Mouse (Mus musculus): ENCODE measurements around the gene Exo5. TPM values are rescaled to one million over a fixed set of nuclear protein-coding genes. Genes with fewer than 3 reads are reported as not detected.

Gene Exo5
- total and polyA plus RNA-seq, 3 experiments, result 18.1 to 20.6 TPM; not detected in 1

DNA sequence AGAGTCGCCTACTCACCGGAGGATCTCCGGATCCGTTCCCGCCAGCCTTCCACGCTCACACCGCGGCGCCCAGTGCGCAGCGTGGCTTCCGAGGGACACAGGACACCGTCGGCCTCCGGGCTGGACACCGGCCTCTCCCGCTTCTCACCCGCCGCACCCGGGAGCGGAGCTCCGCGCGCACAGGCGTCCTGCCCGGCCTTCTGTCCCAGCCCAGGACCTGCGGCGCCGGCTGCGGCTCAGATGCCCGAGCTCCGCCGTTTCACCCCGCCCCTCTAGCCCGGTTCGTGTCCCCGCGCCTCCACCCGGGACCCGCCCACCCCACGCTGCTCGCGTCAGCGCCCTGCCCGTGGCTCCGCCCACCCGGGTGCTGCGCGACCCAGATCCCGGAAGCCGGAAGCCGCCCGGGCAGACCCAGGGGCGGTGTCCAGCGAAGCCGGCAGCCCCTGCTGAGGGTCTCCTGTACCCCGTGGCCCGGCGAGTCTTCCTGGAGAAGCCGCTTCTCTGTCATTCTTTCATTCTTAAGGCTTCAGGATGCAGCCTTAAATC, 26.7 kb upstream of the Exo5 start, which contains the start of gene Zfp69:
Zfp69 (minus strand) TSS at position 272 of the 546 bp plus-strand sequence.
- peaks cover 0 to 7% of the 10 kb centered on the region in 2 experiments; a peak in 2 of 4 replicates for H3K36me3 ChIP-seq (ENCODE audit: control insufficient read depth in 1 of 2, insufficient read depth in 2 of 2, low read length in 2 of 2)
- H3K27me3 ChIP-seq (ENCODE audit: control insufficient read depth in 1 of 2, insufficient read depth in 2 of 2, low read length in 2 of 2), result no peaks in the 10 kb centered on the region
- H3K9ac ChIP-seq (ENCODE audit: control insufficient read depth, low read depth, low read length, poor library complexity, severe bottlenecking), result peak within 1 kb of the TSS; percentile 81
- no peaks in the 10 kb centered on the region for H3K9me3 ChIP-seq (replicated peaks; ENCODE audit: insufficient read depth, low read length)
- peaks cover 4 to 15% of the 10 kb centered on the region in 2 experiments for H3K4me1 ChIP-seq (ENCODE audit: control insufficient read depth in 1 of 2, insufficient read depth in 2 of 2, low read length in 2 of 2)
- DNase-seq (ENCODE audit: low read depth, low spot score), result peak; percentile 91
- peak within 1 kb of the TSS; percentile 96 for H3K27ac ChIP-seq (ENCODE audit: control insufficient read depth, low read depth, low read length)
- peak within 1 kb of the TSS; percentile 85 to 89 for H3K4me3 ChIP-seq (ENCODE audit: control insufficient read depth in 1 of 2, insufficient read depth in 1 of 2, low read depth in 2 of 2, low read length in 2 of 2)
- H3K79me2 ChIP-seq (ENCODE audit: control insufficient read depth, insufficient read depth, low read length, poor library complexity), result no peaks in the 10 kb centered on the region; the same call in 1 of the 2 replicates
- TF ChIP-seq ZMIZ1 (IDR thresholded peaks at IDR 0.05; ENCODE audit: low read depth, low read length), result peak; percentile 87
- no peak for TF ChIP-seq ZC3H11A (IDR thresholded peaks at IDR 0.05; ENCODE audit: low read depth, low read length)
- TF ChIP-seq NELFE (IDR thresholded peaks at IDR 0.05; ENCODE audit: low read depth, low read length), result peak; percentile 93
- TF ChIP-seq MXI1 (IDR thresholded peaks at IDR 0.05; ENCODE audit: low read depth, low read length), result peak; percentile 68; the same call in 1 of the 2 replicates
- no peak for TF ChIP-seq CTCF (IDR thresholded peaks at IDR 0.05 in 2 of 3, conservative IDR thresholded peaks at IDR 0.05 in 1 of 3; ENCODE audit: control insufficient read depth in 1 of 3, insufficient read depth in 1 of 3, low read depth in 2 of 3, low read length in 3 of 3, poor library complexity in 1 of 3, severe bottlenecking in 1 of 3)
- TF ChIP-seq E2F4 (IDR thresholded peaks at IDR 0.05; ENCODE audit: borderline replicate concordance, low read depth, low read length), result no peak
- TF ChIP-seq POLR2AphosphoS5 (IDR thresholded peaks at IDR 0.05; ENCODE audit: borderline replicate concordance, low read depth, low read length), result no peak
- no peak for TF ChIP-seq MYB (IDR thresholded peaks at IDR 0.05; ENCODE audit: low read depth, low read length)
- peak; percentile 97 for TF ChIP-seq ELF1 (IDR thresholded peaks at IDR 0.05; ENCODE audit: low read depth, low read length)
- peak; percentile 55 for TF ChIP-seq MAX (IDR thresholded peaks at IDR 0.05; ENCODE audit: low read length)
- TF ChIP-seq GATA1 (IDR thresholded peaks at IDR 0.05; ENCODE audit: low read depth, low read length), result no peak
- no peak for TF ChIP-seq GABPA (IDR thresholded peaks at IDR 0.05; ENCODE audit: low read depth, low read length)
- no peak for TF ChIP-seq CHD2 (IDR thresholded peaks at IDR 0.05; ENCODE audit: low read length)
- TF ChIP-seq NRF1 (IDR thresholded peaks at IDR 0.05; ENCODE audit: insufficient read depth, low read depth, low read length, poor library complexity, severe bottlenecking), result peak; percentile 41; the same call in 1 of the 2 replicates
- peak; percentile 84; the same call in 1 of the 2 replicates for TF ChIP-seq MAZ (IDR thresholded peaks at IDR 0.05; ENCODE audit: low read depth, low read length)
- TF ChIP-seq SIN3A (IDR thresholded peaks at IDR 0.05; ENCODE audit: low read length), result peak; percentile 74; the same call in 1 of the 2 replicates
- TF ChIP-seq ETS1 (IDR thresholded peaks at IDR 0.05; ENCODE audit: low read depth, low read length), result no peak; the same call in 1 of the 2 replicates
- TF ChIP-seq UBTF (IDR thresholded peaks at IDR 0.05; ENCODE audit: borderline replicate concordance, insufficient read depth, low read depth, low read length), result 0 out of 2 replicates have a peak, but pooled peaks have one; percentile 61
- no peak for TF ChIP-seq KAT2A (conservative IDR thresholded peaks at IDR 0.05; ENCODE audit: low read depth, low read length)
- TF ChIP-seq USF2 (IDR thresholded peaks at IDR 0.05; ENCODE audit: borderline replicate concordance in 1 of 2, insufficient read depth in 1 of 2, low read depth in 1 of 2, low read length in 2 of 2), result no peak
- no peak for TF ChIP-seq JUND (IDR thresholded peaks at IDR 0.05; ENCODE audit: low read depth, low read length)
- peak; percentile 71; the same call in 1 of the 2 replicates for TF ChIP-seq CHD1 (IDR thresholded peaks at IDR 0.05; ENCODE audit: low read depth, low read length)
- TF ChIP-seq SMC3 (IDR thresholded peaks at IDR 0.05; ENCODE audit: low read depth, low read length), result no peak
- peak; percentile 80 to 82; a peak in 2 of 4 replicates for TF ChIP-seq POLR2A (IDR thresholded peaks at IDR 0.05; ENCODE audit: control insufficient read depth in 1 of 2, insufficient read depth in 1 of 2, low read depth in 1 of 2, low read length in 2 of 2, poor library complexity in 1 of 2)
- TF ChIP-seq RCOR1 (IDR thresholded peaks at IDR 0.05; ENCODE audit: low read depth, low read length), result no peak
- no peak for TF ChIP-seq TAL1 (IDR thresholded peaks at IDR 0.05; ENCODE audit: low read length)
- no peak for TF ChIP-seq MEF2A (IDR thresholded peaks at IDR 0.05; ENCODE audit: extremely low read depth, insufficient replicate concordance, low read depth, low read length, poor library complexity, severe bottlenecking)
- TF ChIP-seq POLR2AphosphoS2 (IDR thresholded peaks at IDR 0.05; ENCODE audit: low read length), result peak; percentile 74
- no peak for TF ChIP-seq BHLHE40 (IDR thresholded peaks at IDR 0.05; ENCODE audit: borderline replicate concordance, low read depth, low read length)
- TF ChIP-seq HCFC1 (IDR thresholded peaks at IDR 0.05; ENCODE audit: low read depth, low read length), result peak; percentile 70; the same call in 1 of the 2 replicates
- TF ChIP-seq EP300 (IDR thresholded peaks at IDR 0.05; ENCODE audit: low read depth in 1 of 2, low read length in 2 of 2), result no peak
- no peak for TF ChIP-seq ZKSCAN1 (IDR thresholded peaks at IDR 0.05; ENCODE audit: low read depth, low read length)
- no peak for TF ChIP-seq MYC (IDR thresholded peaks at IDR 0.05; ENCODE audit: low read depth, low read length)
- TF ChIP-seq USF1 (IDR thresholded peaks at IDR 0.05; ENCODE audit: low read depth, low read length), result no peak
- no peak for TF ChIP-seq ZNF384 (IDR thresholded peaks at IDR 0.05; ENCODE audit: low read depth, low read length)
- no peak for TF ChIP-seq MAFK (IDR thresholded peaks at IDR 0.05; ENCODE audit: borderline replicate concordance, low read depth, low read length)

Data from MEL (cell line).